Mouse (Mus musculus) MEL (cell line): ENCODE measurements around the gene Smyd5. TPM values are rescaled to one million over a fixed set of nuclear protein-coding genes. Genes with fewer than 3 reads are reported as not detected.
A peak's percentile ranks its signal among the peaks of the same experiment; 100 is the strongest.

Experiments
- DNase-seq: peaks from one replicate; pipeline ENCODE4 v3.0.0; 2011; ENCODE audit warnings: low read depth, low spot score
- H3K27ac ChIP-seq: 2 replicates; pipeline ENCODE4 v1.5.1; 2012; ENCODE audit warnings: low read depth, mild to moderate bottlenecking, control low read depth, low read length, moderate library complexity; ENCODE audit not compliant: control insufficient read depth
- H3K27me3 ChIP-seq, 2 experiments: fragments of 150-350 bp in 1 of 2; sonication (generic) in 1 of 2; 2 replicates each; pipeline ENCODE4 v1.6.1; 2012; ENCODE audit warnings: low read length in 2 of 2, mild to moderate bottlenecking in 2 of 2, improper control_type of control experiment in 1 of 2, moderate library complexity in 1 of 2; ENCODE audit not compliant: insufficient read depth in 2 of 2, control insufficient read depth in 1 of 2
- H3K36me3 ChIP-seq, 2 experiments: 2 replicates each; pipeline ENCODE4 v1.6.1; 2012 to 2014; ENCODE audit warnings: low read length in 2 of 2, improper control_type of control experiment in 1 of 2, inconsistent platforms in 1 of 2, mild to moderate bottlenecking in 1 of 2; ENCODE audit not compliant: insufficient read depth in 2 of 2, control insufficient read depth in 1 of 2
- H3K4me1 ChIP-seq, 2 experiments: fragments of 150-350 bp in 1 of 2; sonication (generic) in 1 of 2; 2 replicates each; pipeline ENCODE4 v1.6.1; 2012; ENCODE audit warnings: low read length in 2 of 2, improper control_type of control experiment in 1 of 2, mild to moderate bottlenecking in 1 of 2; ENCODE audit not compliant: insufficient read depth in 2 of 2, control insufficient read depth in 1 of 2
- H3K4me3 ChIP-seq, 2 experiments: fragments of 150-350 bp in 1 of 2; sonication (generic) in 1 of 2; 2 replicates each; pipeline ENCODE4 v1.5.1; 2012; ENCODE audit warnings: low read depth in 2 of 2, low read length in 2 of 2, mild to moderate bottlenecking in 2 of 2, moderate library complexity in 2 of 2, control low read depth in 1 of 2, improper control_type of control experiment in 1 of 2; ENCODE audit not compliant: control insufficient read depth in 1 of 2, insufficient read depth in 1 of 2
- H3K79me2 ChIP-seq: 2 replicates; pipeline ENCODE4 v1.6.1; 2012; ENCODE audit warnings: mild to moderate bottlenecking, low read length, moderate library complexity; ENCODE audit not compliant: control insufficient read depth, poor library complexity, insufficient read depth
- H3K9ac ChIP-seq: 2 replicates; pipeline ENCODE4 v1.6.1; 2012; ENCODE audit warnings: low read depth, mild to moderate bottlenecking, control low read depth, low read length, moderate library complexity; ENCODE audit not compliant: control insufficient read depth, poor library complexity, severe bottlenecking
- H3K9me3 ChIP-seq: fragments of 150-350 bp; sonication (generic); replicated peaks from 2 replicates; pipeline ENCODE4 v1.6.1; 2012; ENCODE audit warnings: mild to moderate bottlenecking, low read length, improper control_type of control experiment, moderate library complexity; ENCODE audit not compliant: insufficient read depth
- BHLHE40 ChIP-seq: IDR thresholded peaks from 2 replicates; pipeline ENCODE4 v1.6.1; 2012; ENCODE audit warnings: low read depth, mild to moderate bottlenecking, inconsistent platforms, low read length, improper control_type of control experiment, borderline replicate concordance
- CHD1 ChIP-seq: IDR thresholded peaks from 2 replicates; pipeline ENCODE4 v1.6.1; 2012; ENCODE audit warnings: low read depth, mild to moderate bottlenecking, inconsistent platforms, low read length, improper control_type of control experiment
- CHD2 ChIP-seq: IDR thresholded peaks from 2 replicates; pipeline ENCODE4 v1.6.1; 2011; ENCODE audit warnings: low read length, improper control_type of control experiment
- CTCF ChIP-seq, 3 experiments: IDR thresholded peaks in 2 of 3; conservative IDR thresholded peaks in 1 of 3; 2 replicates each; pipeline ENCODE4 v1.5.1; 2011 to 2012; ENCODE audit warnings: low read length in 3 of 3, low read depth in 2 of 3, mild to moderate bottlenecking in 2 of 3, improper control_type of control experiment in 1 of 3, inconsistent platforms in 1 of 3, mixed read lengths in 1 of 3, moderate library complexity in 1 of 3; ENCODE audit not compliant: control insufficient read depth in 1 of 3, insufficient read depth in 1 of 3, poor library complexity in 1 of 3, severe bottlenecking in 1 of 3
- E2F4 ChIP-seq: IDR thresholded peaks from 2 replicates; pipeline ENCODE4 v1.6.1; 2011; ENCODE audit warnings: low read depth, low read length, improper control_type of control experiment, borderline replicate concordance
- ELF1 ChIP-seq: IDR thresholded peaks from 2 replicates; pipeline ENCODE4 v1.6.1; 2014; ENCODE audit warnings: low read depth, mild to moderate bottlenecking, inconsistent platforms, low read length, improper control_type of control experiment, moderate library complexity
- EP300 ChIP-seq, 2 experiments: IDR thresholded peaks; 2 replicates each; pipeline ENCODE4 v1.6.1; 2011; ENCODE audit warnings: improper control_type of control experiment in 2 of 2, low read length in 2 of 2, low read depth in 1 of 2, mild to moderate bottlenecking in 1 of 2
- ETS1 ChIP-seq: IDR thresholded peaks from 2 replicates; pipeline ENCODE4 v1.6.1; 2012; ENCODE audit warnings: low read depth, mild to moderate bottlenecking, inconsistent platforms, low read length, improper control_type of control experiment, moderate library complexity
- GABPA ChIP-seq: IDR thresholded peaks from 2 replicates; pipeline ENCODE4 v1.6.1; 2012; ENCODE audit warnings: low read depth, mild to moderate bottlenecking, inconsistent platforms, low read length, improper control_type of control experiment, moderate library complexity
- GATA1 ChIP-seq: IDR thresholded peaks from 2 replicates; pipeline ENCODE4 v1.6.1; 2011; ENCODE audit warnings: low read depth, low read length, improper control_type of control experiment
- HCFC1 ChIP-seq: IDR thresholded peaks from 2 replicates; pipeline ENCODE4 v1.6.1; 2012; ENCODE audit warnings: low read depth, mild to moderate bottlenecking, inconsistent platforms, low read length, improper control_type of control experiment, moderate library complexity
- JUND ChIP-seq: IDR thresholded peaks from 2 replicates; pipeline ENCODE4 v1.6.1; 2011; ENCODE audit warnings: low read depth, mild to moderate bottlenecking, improper control_type of control experiment, low read length
- KAT2A ChIP-seq: conservative IDR thresholded peaks from 2 replicates; pipeline ENCODE4 v1.6.1; 2012; ENCODE audit warnings: low read depth, low read length, improper control_type of control experiment, inconsistent platforms
- MAFK ChIP-seq: IDR thresholded peaks from 2 replicates; pipeline ENCODE4 v1.6.1; 2011; ENCODE audit warnings: low read depth, mild to moderate bottlenecking, low read length, improper control_type of control experiment, borderline replicate concordance
- MAX ChIP-seq: IDR thresholded peaks from 2 replicates; pipeline ENCODE4 v1.6.1; 2011; ENCODE audit warnings: low read length, improper control_type of control experiment
- MAZ ChIP-seq: IDR thresholded peaks from 2 replicates; pipeline ENCODE4 v1.6.1; 2012; ENCODE audit warnings: low read depth, mild to moderate bottlenecking, inconsistent platforms, low read length, improper control_type of control experiment
- MXI1 ChIP-seq: IDR thresholded peaks from 2 replicates; pipeline ENCODE4 v1.6.1; 2011; ENCODE audit warnings: mild to moderate bottlenecking, low read depth, low read length, improper control_type of control experiment
- MYB ChIP-seq: IDR thresholded peaks from 2 replicates; pipeline ENCODE4 v1.6.1; 2011; ENCODE audit warnings: mild to moderate bottlenecking, low read depth, low read length, improper control_type of control experiment
- MYC ChIP-seq: IDR thresholded peaks from 2 replicates; pipeline ENCODE4 v1.6.1; 2011; ENCODE audit warnings: low read depth, mild to moderate bottlenecking, low read length, improper control_type of control experiment, moderate library complexity
- NELFE ChIP-seq: IDR thresholded peaks from 2 replicates; pipeline ENCODE4 v1.6.1; 2011; ENCODE audit warnings: low read depth, low read length, improper control_type of control experiment
- NRF1 ChIP-seq: IDR thresholded peaks from 2 replicates; pipeline ENCODE4 v1.6.1; 2014; ENCODE audit warnings: low read depth, mild to moderate bottlenecking, inconsistent platforms, low read length, improper control_type of control experiment, moderate library complexity; ENCODE audit not compliant: poor library complexity, insufficient read depth, severe bottlenecking
- POLR2A ChIP-seq, 2 experiments: IDR thresholded peaks; 2 replicates each; pipeline ENCODE4 v1.6.1; 2011 to 2012; ENCODE audit warnings: low read length in 2 of 2, mild to moderate bottlenecking in 2 of 2, control low read depth in 1 of 2, improper control_type of control experiment in 1 of 2, low read depth in 1 of 2, moderate library complexity in 1 of 2; ENCODE audit not compliant: control insufficient read depth in 1 of 2, insufficient read depth in 1 of 2, poor library complexity in 1 of 2
- POLR2AphosphoS2 ChIP-seq: IDR thresholded peaks from 2 replicates; pipeline ENCODE4 v1.6.1; 2011; ENCODE audit warnings: low read length, improper control_type of control experiment
- POLR2AphosphoS5 ChIP-seq: IDR thresholded peaks from 2 replicates; pipeline ENCODE4 v1.6.1; 2012; ENCODE audit warnings: low read depth, borderline replicate concordance, mild to moderate bottlenecking, inconsistent platforms, low read length, moderate library complexity, mixed read lengths
- RCOR1 ChIP-seq: IDR thresholded peaks from 2 replicates; pipeline ENCODE4 v1.6.1; 2012; ENCODE audit warnings: low read depth, mild to moderate bottlenecking, inconsistent platforms, low read length, improper control_type of control experiment
- SIN3A ChIP-seq: IDR thresholded peaks from 2 replicates; pipeline ENCODE4 v1.6.1; 2012; ENCODE audit warnings: low read length, improper control_type of control experiment, inconsistent platforms
- SMC3 ChIP-seq: IDR thresholded peaks from 2 replicates; pipeline ENCODE4 v1.6.1; 2011; ENCODE audit warnings: low read depth, low read length, improper control_type of control experiment
- TAL1 ChIP-seq: IDR thresholded peaks from 2 replicates; pipeline ENCODE4 v1.6.1; 2012; ENCODE audit warnings: mild to moderate bottlenecking, inconsistent platforms, low read length, moderate library complexity, mixed read lengths
- TBP ChIP-seq: IDR thresholded peaks from 2 replicates; pipeline ENCODE4 v1.8.0; 2011; ENCODE audit warnings: low read depth, low read length, improper control_type of control experiment
- TCF12 ChIP-seq: IDR thresholded peaks from 2 replicates; pipeline ENCODE4 v1.6.1; 2014; ENCODE audit warnings: low read depth, mild to moderate bottlenecking, inconsistent platforms, low read length, improper control_type of control experiment, moderate library complexity
- UBTF ChIP-seq: IDR thresholded peaks from 2 replicates; pipeline ENCODE4 v1.6.1; 2012; ENCODE audit warnings: low read depth, mild to moderate bottlenecking, inconsistent platforms, low read length, improper control_type of control experiment, moderate library complexity, borderline replicate concordance; ENCODE audit not compliant: insufficient read depth
- USF1 ChIP-seq: IDR thresholded peaks from 2 replicates; pipeline ENCODE4 v1.6.1; 2014; ENCODE audit warnings: low read depth, mild to moderate bottlenecking, inconsistent platforms, low read length, improper control_type of control experiment, moderate library complexity
- USF2 ChIP-seq, 2 experiments: IDR thresholded peaks; 2 replicates each; pipeline ENCODE4 v1.6.1; 2011 to 2012; ENCODE audit warnings: improper control_type of control experiment in 2 of 2, low read length in 2 of 2, borderline replicate concordance in 1 of 2, inconsistent platforms in 1 of 2, low read depth in 1 of 2, mild to moderate bottlenecking in 1 of 2; ENCODE audit not compliant: insufficient read depth in 1 of 2
- ZC3H11A ChIP-seq: IDR thresholded peaks from 2 replicates; pipeline ENCODE4 v1.6.1; 2012; ENCODE audit warnings: low read depth, mild to moderate bottlenecking, inconsistent platforms, low read length, improper control_type of control experiment
- ZMIZ1 ChIP-seq: IDR thresholded peaks from 2 replicates; pipeline ENCODE4 v1.6.1; 2012; ENCODE audit warnings: low read depth, mild to moderate bottlenecking, inconsistent platforms, low read length, improper control_type of control experiment, moderate library complexity
- ZNF384 ChIP-seq: IDR thresholded peaks from 2 replicates; pipeline ENCODE4 v1.6.1; 2012; ENCODE audit warnings: low read depth, mild to moderate bottlenecking, inconsistent platforms, low read length, improper control_type of control experiment
- polyA plus RNA-seq, 2 experiments: library from polyadenylated mRNA; stranded (reverse) in 1 of 2; unstranded in 1 of 2; fragments of >175 nt in 1 of 2; fragments of >200 nt in 1 of 2; gene quantifications; 2 replicates each; pipeline versions ENCODE4 v1.2.1 to v1.2.4; 2012; ENCODE audit warnings: low replicate concordance in 2 of 2, low read depth in 1 of 2; ENCODE audit not compliant: insufficient read length in 2 of 2, insufficient read depth in 1 of 2, missing spikeins in 1 of 2
- total RNA-seq: library from RNA; depleted of rRNA; stranded (reverse); fragments of 300-350 nt; gene quantifications from 2 replicates; pipeline ENCODE4 v1.2.3, GENCODE M21; 2012

The Smyd5 gene
- total and polyA plus RNA-seq, 3 experiments, result 102 to 113 TPM; not detected in 1

- Histone ChIP-seq H3K9ac (peak within 1 kb of the TSS; percentile 82), H3K36me3 (peaks cover 2 to 40% of the 10 kb centered on the region in 2 experiments), H3K79me2 (peaks cover 55% of the 10 kb centered on the region), H3K4me3 (peak within 1 kb of the TSS; percentile 74 to 92), H3K27me3 (no peaks in the 10 kb centered on the region), H3K9me3 (no peaks in the 10 kb centered on the region), H3K4me1 (peaks cover 8 to 24% of the 10 kb centered on the region in 2 experiments; a peak in 2 of 4 replicates), H3K27ac (peak within 1 kb of the TSS; percentile 88)
- peak; percentile 99 for DNase-seq
- TF ChIP-seq USF1 (peak; percentile 25; the same call in 1 of the 2 replicates), GATA1 (no peak), ZMIZ1 (peak; percentile 94), JUND (no peak), USF2 (IDR thresholded peaks at IDR 0.05; ENCODE audit: borderline replicate concordance in 1 of 2, insufficient read depth in 1 of 2, low read depth in 1 of 2, low read length in 2 of 2) (no peak), POLR2A (IDR thresholded peaks at IDR 0.05; ENCODE audit: control insufficient read depth in 1 of 2, insufficient read depth in 1 of 2, low read depth in 1 of 2, low read length in 2 of 2, poor library complexity in 1 of 2) (peak; percentile 80 to 95), KAT2A (peak; percentile 72), CHD1 (0 out of 2 replicates have a peak, but pooled peaks have one; percentile 77), POLR2AphosphoS2 (peak; percentile 95), CTCF (IDR thresholded peaks at IDR 0.05 in 2 of 3, conservative IDR thresholded peaks at IDR 0.05 in 1 of 3; ENCODE audit: control insufficient read depth in 1 of 3, insufficient read depth in 1 of 3, low read depth in 2 of 3, low read length in 3 of 3, poor library complexity in 1 of 3, severe bottlenecking in 1 of 3) (0 out of 6 replicates have a peak, but pooled peaks of 1 of the 3 experiments have one; percentile 4), MXI1 (peak; percentile 78; the same call in 1 of the 2 replicates), MAFK (no peak), TAL1 (no peak), ZNF384 (no peak), NELFE (peak; percentile 93), NRF1 (no peak), SMC3 (no peak), MAZ (no peak), TBP (peak; percentile 96), SIN3A (peak; percentile 97), ZC3H11A (no peak), CHD2 (no peak), MYC (peak; percentile 96), POLR2AphosphoS5 (no peak; the same call in 1 of the 2 replicates), ETS1 (no peak), MYB (peak; percentile 95), MAX (peak; percentile 91), ELF1 (peak; percentile 84), EP300 (IDR thresholded peaks at IDR 0.05; ENCODE audit: low read depth in 1 of 2, low read length in 2 of 2) (peak in 1 of 2 experiments; percentile 47; a peak in 1 of 4 replicates), E2F4 (no peak), HCFC1 (peak; percentile 93), BHLHE40 (no peak), RCOR1 (no peak), UBTF (0 out of 2 replicates have a peak, but pooled peaks have one; percentile 10), TCF12 (peak; percentile 87), GABPA (peak; percentile 83; the same call in 1 of the 2 replicates)
Measured at GRCm38 (mm10) chr6:85451664-85452410, 20.0 kb downstream of the Smyd5 start, which contains the start of gene Pradc1. Gene Pradc1 (minus strand): TSS chr6:85451970.
